Mouse (Mus musculus): ENCODE results near the gene Rtn1.

Gene Rtn1

DNA sequence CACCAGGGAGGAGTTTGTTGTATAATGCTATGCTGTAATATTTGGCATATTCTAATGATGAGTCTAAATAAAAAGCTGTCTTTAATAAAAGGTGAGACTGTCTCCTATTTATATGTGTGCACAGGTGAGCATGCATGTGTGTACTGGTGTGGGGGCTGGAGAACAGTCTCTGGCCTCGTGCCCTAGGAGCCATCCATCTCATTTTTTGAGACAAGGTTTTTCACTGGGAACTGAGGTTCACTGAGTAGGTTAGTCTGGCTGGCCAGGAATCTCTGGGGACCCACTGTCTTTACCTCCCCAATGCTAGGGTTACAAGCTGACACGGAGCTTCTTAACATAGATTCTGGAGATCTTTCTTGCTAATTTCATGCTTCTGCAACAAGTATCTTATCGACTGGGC lies 176.7 kb downstream of the Rtn1 start:
- peak in 1 of 2 experiments; percentile 26 for DNase-seq (ENCODE audit: low spot score in 2 of 2)

- peak in 1 of 2 experiments; percentile 49 for DNase-seq (ENCODE audit: low spot score in 2 of 2)
These were observed 179.2 kb downstream of the Rtn1 start for GRCm38 (mm10) chr12:72229451-72230196.

- DNase-seq (ENCODE audit: low spot score in 2 of 2), result peak in 1 of 2 experiments; percentile 41
These were observed 181.1 kb downstream of the Rtn1 start for GRCm38 (mm10) chr12:72227731-72228130.

DNA sequence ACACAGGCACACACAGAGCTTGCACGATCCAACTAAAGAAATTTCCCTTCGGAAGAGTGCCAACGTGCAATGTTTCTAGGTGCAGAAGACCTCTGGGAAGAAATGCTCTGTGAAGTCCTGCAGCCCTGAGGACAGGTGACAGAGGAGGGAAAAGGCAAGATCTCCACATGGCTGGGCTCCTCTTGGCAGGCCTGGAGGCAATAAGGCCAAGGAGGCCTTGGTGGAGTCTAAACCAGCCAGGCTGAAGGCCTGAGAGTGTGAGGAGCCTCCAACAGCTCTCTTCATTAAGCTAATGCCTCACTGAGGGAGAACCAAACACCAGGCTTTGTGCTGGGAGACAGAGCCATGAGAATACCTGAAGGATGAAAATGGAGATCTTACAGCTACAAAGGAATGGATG lies 183.5 kb downstream of the Rtn1 start:
- DNase-seq (ENCODE audit: low spot score in 2 of 2), result peak in 1 of 2 experiments; percentile 32

DNA sequence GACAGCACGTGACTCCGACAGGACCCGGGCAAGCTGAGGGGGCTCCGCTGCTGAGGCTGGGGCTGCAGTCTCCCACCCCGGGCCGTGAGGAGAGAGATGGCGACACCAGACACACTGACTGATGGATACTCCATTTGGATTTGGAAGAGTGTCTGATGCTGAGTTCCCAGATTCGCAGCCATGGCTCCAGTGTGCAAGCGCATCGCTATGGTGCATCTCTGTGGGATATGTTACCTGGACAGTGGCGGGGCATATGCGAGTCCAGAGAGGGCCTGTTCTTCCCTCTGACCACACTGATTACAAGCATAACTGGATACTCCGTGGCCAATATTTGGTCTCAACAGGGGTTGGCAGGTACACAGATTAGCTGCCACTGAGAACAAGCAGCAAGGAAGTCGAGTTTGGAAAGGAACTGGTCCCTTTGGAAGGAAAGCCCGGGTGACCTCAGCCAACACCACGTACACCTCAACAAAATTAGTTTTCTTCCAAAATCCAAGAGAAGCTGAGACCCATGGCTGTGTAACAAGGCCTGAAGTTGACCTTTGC lies 185.2 kb downstream of the Rtn1 start:
- no peak for DNase-seq (ENCODE audit: low spot score in 2 of 2)

GRCm38 (mm10) chr12:72213554-72213953 lies 195.3 kb downstream of the Rtn1 start:
- DNase-seq (ENCODE audit: low spot score in 2 of 2), result no peak

- no peak for DNase-seq (ENCODE audit: low spot score in 2 of 2)
These were observed 208.0 kb downstream of the Rtn1 start for GRCm38 (mm10) chr12:72200828-72201227.

GRCm38 (mm10) chr12:72197925-72198486 lies 210.8 kb downstream of the Rtn1 start:
- DNase-seq (ENCODE audit: low spot score in 2 of 2), result peak in 1 of 2 experiments; percentile 59

- DNase-seq (ENCODE audit: low spot score in 2 of 2), result no peak
These were observed 211.4 kb downstream of the Rtn1 start for GRCm38 (mm10) chr12:72197434-72197833.

DNA sequence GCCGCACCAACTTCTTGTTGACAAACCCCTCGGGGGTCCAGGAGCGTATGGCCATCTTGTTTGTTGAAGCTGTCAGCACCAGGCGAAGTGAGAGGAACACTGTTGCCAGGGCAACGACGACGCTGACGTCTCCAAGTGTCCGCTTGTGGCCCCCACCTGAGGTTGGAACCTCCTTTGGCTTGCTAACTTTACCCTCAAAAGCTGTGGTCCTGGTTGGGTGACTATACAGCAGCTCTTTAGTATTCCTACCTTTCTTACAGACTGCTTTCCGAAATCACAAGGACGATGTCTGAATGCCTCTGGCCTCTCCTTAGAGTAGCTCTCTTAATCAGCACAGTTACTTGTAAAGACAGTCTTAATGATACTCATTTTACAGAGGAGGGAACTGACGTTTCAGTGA lies 223.9 kb downstream of the Rtn1 start, which contains the start of gene Ccdc175:
Gene Ccdc175 (minus strand): TSS at position 101 of the 400 bp plus-strand sequence.
- no peak for DNase-seq (ENCODE audit: low spot score in 2 of 2)

DNA sequence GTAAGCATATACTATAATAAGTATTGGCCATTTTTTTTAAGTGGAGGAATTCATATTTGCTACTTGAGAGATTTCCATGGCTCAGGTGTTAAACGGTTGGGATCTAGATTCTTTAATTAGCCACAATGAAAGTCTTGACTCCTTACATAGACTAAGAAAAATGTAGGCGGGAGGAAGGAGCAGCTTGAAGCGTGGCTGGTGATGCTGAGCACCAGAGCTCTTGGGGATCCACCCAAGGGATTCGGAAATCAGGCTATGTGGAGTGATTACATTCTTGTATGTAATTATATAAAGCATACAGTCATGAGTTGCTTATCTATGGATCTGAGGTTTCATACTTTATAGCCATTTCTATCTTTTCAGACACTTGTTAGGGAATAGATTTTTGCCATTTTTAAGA lies 229.3 kb downstream of the Rtn1 start:
- DNase-seq (ENCODE audit: low spot score in 2 of 2), result no peak

GRCm38 (mm10) chr12:72178322-72178721 lies 230.5 kb downstream of the Rtn1 start:
- DNase-seq (ENCODE audit: low spot score in 2 of 2), result no peak

All from urinary bladder, postnatal 4 days (tissue).